Mouse (Mus musculus): ENCODE measurements around the gene Igfl3.

Gene Igfl3

DNA sequence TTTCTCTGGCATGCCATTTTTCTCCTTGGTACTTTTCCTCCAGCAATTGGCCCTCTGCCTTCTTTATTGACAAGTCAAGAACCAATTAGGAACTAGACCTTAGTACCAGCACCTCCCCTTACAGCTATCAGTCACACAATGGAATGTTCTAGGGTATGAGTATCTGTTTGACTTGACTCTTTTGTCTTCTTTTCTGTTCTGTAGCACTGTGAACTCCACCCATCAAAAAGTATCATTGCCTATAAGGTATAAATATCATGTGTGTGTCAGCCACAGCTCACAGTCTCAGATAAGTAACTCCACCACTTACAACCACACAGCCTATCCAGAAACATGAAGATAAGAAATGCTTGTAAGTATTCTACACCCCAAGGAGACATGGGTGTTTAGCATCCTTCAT lies at the start of gene Igfl3:
Gene Igfl3, plus strand, starts transcription at position 301 of the 400 bp plus-strand sequence.
- no peak for DNase-seq (ENCODE audit: low read depth)

DNA sequence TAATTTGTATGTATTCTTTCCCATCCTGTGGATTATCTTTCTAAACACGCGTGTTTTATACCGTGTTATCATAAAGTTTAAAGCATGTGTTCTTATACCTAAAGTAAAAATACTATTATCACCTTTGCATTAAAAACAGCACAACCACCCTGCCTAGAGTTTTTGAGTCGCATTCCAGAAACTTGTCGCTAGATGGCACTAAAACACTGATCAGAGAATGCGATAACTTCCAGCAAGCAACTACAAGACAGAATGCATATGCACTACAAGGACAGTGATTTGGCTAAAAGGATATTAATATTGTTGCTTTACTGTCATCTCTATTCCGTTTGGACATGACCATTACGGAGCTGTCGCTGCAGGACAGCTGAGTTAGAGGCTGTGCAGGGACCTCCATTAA lies 34.6 kb downstream of the Igfl3 start:
- peak; percentile 68 for DNase-seq (ENCODE audit: low read depth)

DNA sequence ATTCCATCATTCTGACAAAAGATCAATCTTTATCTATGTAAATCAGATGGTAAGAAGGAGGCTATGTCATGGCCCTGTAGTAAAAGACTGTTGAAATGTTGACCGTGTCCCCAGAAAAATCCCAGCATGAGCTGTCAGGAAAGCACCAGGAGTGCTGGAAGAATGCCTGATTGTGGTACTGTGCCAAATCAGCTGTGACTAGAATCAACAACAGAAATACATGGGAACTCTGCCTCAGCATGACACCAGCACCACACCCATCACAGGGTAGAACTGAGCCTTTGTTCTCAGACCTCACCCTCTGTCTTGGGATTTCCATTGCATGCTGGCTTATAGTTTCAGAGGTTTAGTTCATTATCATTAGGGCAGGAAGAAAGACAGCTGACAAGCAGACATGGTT lies 38.4 kb downstream of the Igfl3 start:
- DNase-seq (ENCODE audit: low read depth): no peak

Measured in NIH3T3 (cell line).